Mouse (Mus musculus) liver, embryonic 12.5 days (tissue): ENCODE measurements around the gene Tgm3. TPM values are rescaled to one million over a fixed set of nuclear protein-coding genes. Genes with fewer than 3 reads are reported as not detected.

ENCODE experiments used
- microRNA-seq: library from miRNA; unstranded; fragments of <30 nt; microRNA quantifications from one replicate; pipeline ENCODE4, GENCODE M21; 2017
- polyA plus RNA-seq: library from polyadenylated mRNA; unstranded; fragments of >200 nt; fragmentation: Nextera tagmentation; extraction: Ambion mirVana; gene quantifications from 2 replicates; pipeline ENCODE4 v1.2.1, GENCODE M21; 2016

Tgm3 gene
- polyA plus RNA-seq, 1 experiment from 2014 or later, result not detected

Small RNA genes lying within 50 kb of the gene (microRNA-seq; reads per million reads assigned to microRNA genes)
- gene Mir6339, result not detected

Other genes starting within 250 kb of the Tgm3 start
- 10.0 and 11.1 TPM in 2 replicates for gene Stk35, start 211.8 kb upstream of the Tgm3 start, polyA plus RNA-seq
- not detected in 2 replicates for gene Tgm6, start 100.1 kb downstream of the Tgm3 start, polyA plus RNA-seq
- 436 and 453 TPM in 2 replicates for gene Snrpb, start 167.1 kb downstream of the Tgm3 start, polyA plus RNA-seq
- 0.04 TPM in 1 of 2 replicates, not detected in the other for gene Tmc2, start 182.8 kb downstream of the Tgm3 start, polyA plus RNA-seq